Mouse (Mus musculus) hindbrain, embryonic 11.5 days (tissue): ENCODE measurements at regions not wholly inside any gene's neighbourhood (a gene's known extent, or its start where the extent isn't known, plus 50 kb on each side); places are given as distances from the start of the nearest gene placed in this dataset.

Experiments
- ATAC-seq: fragments of 200-750 bp; cut with Nextera tagmentation; 2 replicates; pipeline ENCODE4 v1.8.0; 2017; ENCODE audit warnings: mild to moderate bottlenecking, moderate TSS enrichment, moderate library complexity; ENCODE audit not compliant: low FRiP score
- DNase-seq: peaks from one replicate; pipeline ENCODE4 v3.0.0-alpha.2; 2015; ENCODE audit warnings: low spot score
- H3K27ac ChIP-seq: fragments of 300-500 bp; sonication (generic); 2 replicates; pipeline ENCODE4 v1.5.1; 2014; ENCODE audit warnings: mild to moderate bottlenecking, low read depth, low read length
- H3K27me3 ChIP-seq: fragments of 300-500 bp; sonication (generic); 2 replicates; pipeline ENCODE4 v1.6.1; 2014; ENCODE audit warnings: mild to moderate bottlenecking, low read length, moderate library complexity, mixed read lengths; ENCODE audit not compliant: control insufficient read depth, insufficient read depth
- H3K36me3 ChIP-seq: fragments of 300-500 bp; sonication (generic); 2 replicates; pipeline ENCODE4 v1.6.1; 2014; ENCODE audit warnings: mild to moderate bottlenecking, low read length, moderate library complexity, mixed read lengths; ENCODE audit not compliant: control insufficient read depth, insufficient read depth
- H3K4me1 ChIP-seq: fragments of 300-500 bp; sonication (generic); replicated peaks from 2 replicates; pipeline ENCODE4 v1.6.1; 2014; ENCODE audit warnings: low read length, mixed read lengths; ENCODE audit not compliant: control insufficient read depth, insufficient read depth
- H3K4me2 ChIP-seq: fragments of 300-500 bp; sonication (generic); replicated peaks from 2 replicates; pipeline ENCODE4 v1.6.1; 2014; ENCODE audit warnings: mild to moderate bottlenecking, low read depth, low read length
- H3K4me3 ChIP-seq: fragments of 300-500 bp; sonication (generic); 2 replicates; pipeline ENCODE4 v1.5.1; 2014; ENCODE audit warnings: low read depth, low read length
- H3K9ac ChIP-seq: fragments of 300-500 bp; sonication (generic); 2 replicates; pipeline ENCODE4 v1.6.1; 2014; ENCODE audit warnings: low read depth, low read length
- H3K9me3 ChIP-seq: fragments of 300-500 bp; sonication (generic); 2 replicates; pipeline ENCODE4 v1.6.1; 2016; ENCODE audit warnings: low read length; ENCODE audit not compliant: control insufficient read depth
- WGBS: fragments of 180-500 bp; shearing (Covaris S2); extraction: QIAGEN DNeasy Blood & Tissue Kit; methylation state at CpG from one replicate; pipeline ENCODE4 v1.1.7; 2014; 5-methylcytosine and 5-hydroxymethylcytosine counted together

DNA sequence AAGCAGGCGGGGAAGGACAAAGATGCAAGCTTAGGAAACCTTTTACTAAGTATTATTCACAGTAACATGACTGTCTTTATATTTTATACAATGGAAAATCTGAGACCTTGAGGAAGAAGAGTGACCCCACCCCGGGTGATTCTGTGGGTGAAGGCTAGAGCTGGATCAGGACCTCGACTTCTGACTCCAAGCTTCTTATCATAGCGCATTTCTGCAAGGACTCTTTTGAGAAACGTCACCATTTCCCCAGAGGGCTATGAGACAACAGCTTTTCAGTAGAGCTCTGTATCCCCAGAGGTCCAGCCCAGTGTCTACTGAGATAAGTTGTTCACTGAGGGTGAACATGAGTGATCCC is 69.0 kb downstream of the Rpusd4 start:
- Histone ChIP-seq H3K4me3 (no peak overlapping the region), H3K27me3 (peaks cover 46% of the 10 kb centered on the region)

DNA sequence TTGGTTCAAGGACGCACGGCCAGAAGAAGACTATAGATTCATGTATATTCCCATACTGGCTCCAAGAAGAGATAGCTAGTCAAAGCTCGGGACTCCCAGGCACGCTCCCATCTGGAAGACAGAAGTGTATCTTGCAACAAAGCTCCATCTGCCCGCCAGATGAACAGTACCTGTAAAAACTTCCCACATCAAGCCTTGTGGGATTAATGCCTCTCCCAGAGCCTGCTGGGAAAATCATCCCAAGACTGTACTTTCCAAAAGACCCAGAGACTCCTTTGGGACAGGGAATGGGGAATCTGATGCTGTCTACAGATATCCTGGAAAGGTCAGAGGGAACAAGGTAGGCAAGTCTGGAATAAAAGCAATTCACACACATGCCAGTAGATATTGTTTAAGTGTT is 71.2 kb downstream of the Rpusd4 start:
- Histone ChIP-seq H3K4me1 (peaks cover 7% of the 10 kb centered on the region; the same call in 1 of the 2 replicates), H3K4me3 (no peak overlapping the region), H3K9me3 (no peaks in the 10 kb centered on the region), H3K27me3 (peaks cover 28% of the 10 kb centered on the region), H3K36me3 (no peaks in the 10 kb centered on the region), H3K9ac (no peak overlapping the region), H3K27ac (no peak overlapping the region), H3K4me2 (no peak overlapping the region)
- ATAC-seq (no peak), DNase-seq (no peak)
- 79% methylated on average over 5 of the region's 5 CpGs for WGBS

More for the DNA sequence above, 69.0 kb downstream of the Rpusd4 start:
- DNase-seq (no peak), ATAC-seq (no peak)
- Histone ChIP-seq H3K9me3 (no peaks in the 10 kb centered on the region), H3K27ac (no peak overlapping the region), H3K4me2 (no peak overlapping the region), H3K4me1 (peaks cover 16% of the 10 kb centered on the region), H3K9ac (no peak overlapping the region), H3K36me3 (no peaks in the 10 kb centered on the region)
- 78% methylated on average over 5 of the region's 5 CpGs for WGBS

DNA sequence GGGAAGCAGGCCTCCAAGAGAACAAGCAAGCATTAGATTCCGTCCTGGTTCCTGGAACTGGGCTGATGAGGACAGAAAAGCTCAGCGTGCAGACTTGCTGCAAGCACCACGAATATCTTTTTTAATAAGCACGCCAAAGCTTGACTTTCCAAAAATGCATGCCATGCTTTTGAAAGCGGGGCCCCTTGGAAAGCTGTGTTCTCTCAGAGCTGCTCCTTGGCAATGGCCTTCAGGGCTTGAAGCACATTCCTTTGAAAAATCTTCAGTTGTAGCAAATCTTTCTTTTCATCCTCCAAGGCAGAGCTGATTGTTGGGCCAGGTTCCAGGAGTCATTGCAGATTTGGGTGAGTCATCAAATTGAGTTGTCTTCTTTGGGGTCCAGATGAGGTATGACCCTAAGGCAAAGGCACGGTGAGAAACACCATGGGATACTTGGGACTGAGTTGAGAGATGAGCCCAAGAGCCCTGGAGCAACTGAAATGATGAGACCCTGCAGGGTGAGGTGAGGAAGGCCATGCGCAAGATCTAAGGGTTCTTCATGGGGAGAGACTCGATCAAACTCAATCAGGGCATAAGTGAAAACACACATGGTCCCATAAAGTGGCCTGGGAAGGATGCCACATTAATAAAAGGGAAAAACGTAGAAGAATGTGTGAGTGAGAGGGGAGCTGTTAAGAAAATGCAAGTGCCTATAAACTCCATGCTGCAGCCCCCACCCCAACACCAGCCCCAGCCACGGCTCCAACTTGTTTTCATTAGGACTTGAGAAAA is 72.0 kb downstream of the Rpusd4 start:
- 75% methylated on average over 10 of the region's 10 CpGs for WGBS
- ATAC-seq = no peak
- Histone ChIP-seq H3K4me1 (peaks cover 7% of the 10 kb centered on the region; the same call in 1 of the 2 replicates), H3K36me3 (no peaks in the 10 kb centered on the region), H3K4me3 (no peak overlapping the region), H3K27ac (no peak overlapping the region), H3K4me2 (no peak overlapping the region), H3K9me3 (no peaks in the 10 kb centered on the region), H3K9ac (no peak overlapping the region), H3K27me3 (peaks cover 22% of the 10 kb centered on the region)
- DNase-seq = no peak

DNA sequence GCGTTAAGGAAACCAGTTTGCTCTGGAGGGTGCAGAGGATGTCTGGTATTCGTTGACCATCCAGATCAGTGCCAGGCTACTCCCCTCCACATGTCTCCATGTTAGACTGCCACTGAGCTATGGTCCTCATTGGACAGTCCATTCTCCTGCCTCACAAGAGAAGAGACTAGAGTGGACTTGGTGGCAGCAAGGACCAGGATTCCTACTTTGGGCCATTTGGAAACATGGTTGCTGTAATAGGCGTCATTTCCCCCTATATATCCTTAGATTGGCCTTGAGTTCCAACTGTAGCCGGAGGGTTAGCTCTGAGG is 72.6 kb downstream of the Rpusd4 start:
- no peak for ATAC-seq
- Histone ChIP-seq H3K27me3 (peaks cover 17% of the 10 kb centered on the region), H3K36me3 (no peaks in the 10 kb centered on the region), H3K9ac (no peak overlapping the region), H3K4me3 (no peak overlapping the region), H3K4me2 (no peak overlapping the region), H3K9me3 (no peaks in the 10 kb centered on the region), H3K27ac (no peak overlapping the region), H3K4me1 (peaks cover 7% of the 10 kb centered on the region; the same call in 1 of the 2 replicates)
- no peak for DNase-seq
- WGBS = 84% methylated on average over 4 of the region's 4 CpGs

DNA sequence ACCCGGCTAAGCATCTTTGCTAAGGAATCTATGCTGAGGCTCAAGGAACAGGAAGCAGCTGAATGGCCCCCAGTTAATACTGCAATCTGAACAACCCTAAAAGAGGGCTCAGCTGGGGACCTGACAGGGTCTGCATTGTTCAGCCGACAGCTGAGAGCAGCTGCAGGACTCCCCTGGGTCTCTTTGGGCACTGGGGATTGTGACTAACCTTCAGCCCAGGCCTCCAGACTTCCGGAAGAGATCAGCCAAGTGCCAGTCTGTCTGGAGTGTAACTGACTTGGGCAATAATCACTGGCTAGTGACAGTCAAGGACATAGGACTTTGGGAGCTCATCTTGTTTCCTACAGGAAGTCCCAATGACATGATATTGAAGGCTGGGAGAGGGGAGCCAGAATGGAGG is 73.1 kb downstream of the Rpusd4 start:
- Histone ChIP-seq H3K27me3 (peaks cover 16% of the 10 kb centered on the region), H3K27ac (no peak overlapping the region), H3K4me3 (no peak overlapping the region), H3K9me3 (no peaks in the 10 kb centered on the region), H3K36me3 (no peaks in the 10 kb centered on the region), H3K9ac (no peak overlapping the region), H3K4me1 (peaks cover 7% of the 10 kb centered on the region; the same call in 1 of the 2 replicates), H3K4me2 (no peak overlapping the region)
- ATAC-seq (no peak), DNase-seq (no peak)
- WGBS = 27% methylated on average over 3 of the region's 3 CpGs

DNA sequence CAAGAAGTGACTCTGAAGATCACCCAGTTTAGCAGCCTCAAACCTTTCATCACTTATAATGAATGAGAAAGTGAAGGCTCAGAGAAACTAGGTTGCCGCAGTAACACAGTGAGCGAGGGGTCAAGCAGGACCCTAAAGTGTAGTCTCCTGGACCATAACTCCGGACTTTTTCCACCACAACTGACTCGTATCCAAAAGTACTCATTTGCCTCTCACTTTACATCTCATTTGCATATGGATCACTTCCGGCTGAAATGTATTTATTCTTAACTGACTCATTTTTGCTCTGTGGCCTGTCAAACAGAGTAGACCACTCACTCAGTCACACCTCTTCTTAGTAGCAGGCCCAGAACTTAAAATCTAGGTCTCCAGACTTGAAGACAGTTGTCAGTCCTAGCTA is 73.7 kb downstream of the Rpusd4 start:
- WGBS = 83% methylated on average over 5 of the region's 5 CpGs

DNA sequence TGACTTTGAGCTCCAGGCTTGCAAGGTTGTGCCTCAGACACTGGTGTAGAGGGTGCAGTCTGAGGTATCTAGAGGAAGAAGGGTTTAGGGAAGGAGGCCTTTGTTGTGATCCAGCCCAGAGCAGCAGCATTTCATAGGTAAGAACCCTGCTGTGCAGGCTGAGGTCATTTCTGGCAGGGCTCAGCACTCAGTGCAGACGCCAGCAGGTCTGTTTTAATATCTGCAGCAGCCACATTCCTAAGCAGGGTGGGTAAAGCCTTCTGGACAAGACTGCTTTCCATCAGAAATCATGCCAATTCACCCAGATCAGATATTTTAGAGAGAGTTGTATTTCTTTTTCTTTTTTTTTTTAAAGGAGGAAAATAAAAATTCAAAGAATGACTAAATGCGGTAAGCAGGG is 74.8 kb downstream of the Rpusd4 start:
- WGBS = 57% methylated on average over 2 of the region's 2 CpGs
- no peak for DNase-seq

More for the DNA sequence above, 73.7 kb downstream of the Rpusd4 start:
- Histone ChIP-seq H3K27me3 (peaks cover 10% of the 10 kb centered on the region; the same call in 1 of the 2 replicates), H3K36me3 (no peaks in the 10 kb centered on the region), H3K9me3 (no peaks in the 10 kb centered on the region), H3K4me1 (peaks cover 4% of the 10 kb centered on the region; the same call in 1 of the 2 replicates), H3K9ac (no peak overlapping the region), H3K27ac (no peak overlapping the region), H3K4me2 (no peak overlapping the region), H3K4me3 (no peak overlapping the region)
- no peak for ATAC-seq
- no peak for DNase-seq

DNA sequence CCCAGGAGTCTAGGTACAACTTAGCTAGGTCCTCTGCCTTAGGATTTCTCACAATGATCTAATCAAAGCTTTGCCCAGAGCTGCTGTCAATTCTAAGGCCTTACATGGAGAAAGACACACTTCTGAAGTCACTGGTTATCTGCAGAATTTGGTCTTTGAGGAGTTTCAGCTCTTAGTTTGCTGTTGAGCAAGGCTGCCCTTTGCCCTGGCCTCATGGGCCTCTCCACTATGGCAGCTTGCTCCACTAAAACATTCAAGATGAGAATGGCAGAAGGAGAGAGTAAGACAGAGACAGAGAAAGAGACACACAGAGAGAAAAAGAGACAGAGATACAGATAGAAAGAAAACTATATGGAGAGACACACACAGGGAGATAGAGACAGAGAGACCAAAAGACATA is 75.7 kb downstream of the Rpusd4 start:
- Histone ChIP-seq H3K9ac (no peak overlapping the region), H3K4me1 (peaks cover 3% of the 10 kb centered on the region; the same call in 1 of the 2 replicates), H3K27me3 (peaks cover 7% of the 10 kb centered on the region; the same call in 1 of the 2 replicates), H3K36me3 (no peaks in the 10 kb centered on the region), H3K27ac (no peak overlapping the region), H3K4me3 (no peak overlapping the region), H3K4me2 (no peak overlapping the region), H3K9me3 (no peaks in the 10 kb centered on the region)
- no peak for ATAC-seq
- no peak for DNase-seq

More for the DNA sequence above, 74.8 kb downstream of the Rpusd4 start:
- Histone ChIP-seq H3K4me1 (peaks cover 3% of the 10 kb centered on the region; the same call in 1 of the 2 replicates), H3K4me3 (no peak overlapping the region), H3K9ac (no peak overlapping the region), H3K4me2 (no peak overlapping the region), H3K36me3 (no peaks in the 10 kb centered on the region), H3K27ac (no peak overlapping the region), H3K9me3 (no peaks in the 10 kb centered on the region), H3K27me3 (peaks cover 7% of the 10 kb centered on the region; the same call in 1 of the 2 replicates)
- ATAC-seq = no peak

DNA sequence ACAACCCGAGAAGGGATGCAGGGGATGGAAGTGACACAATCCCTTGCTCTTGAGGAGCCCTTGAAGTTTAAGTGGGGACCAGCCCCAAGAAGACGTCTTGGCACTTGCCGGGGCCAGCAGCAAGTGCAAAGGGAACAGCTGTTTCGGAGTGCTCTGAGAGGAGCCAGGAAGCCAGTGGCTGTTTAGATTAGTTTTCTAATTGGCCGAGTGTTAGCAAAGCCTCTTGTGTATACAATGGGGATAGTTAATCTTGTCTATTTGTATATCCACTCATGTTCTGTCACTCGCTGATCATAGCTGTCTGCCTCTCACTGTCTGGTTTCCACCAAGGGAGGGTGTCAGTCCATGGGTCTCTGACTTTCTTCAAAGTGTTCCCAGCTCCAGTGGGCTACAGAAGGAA is 76.6 kb upstream of the Cdon start:
- Histone ChIP-seq H3K9ac (no peak overlapping the region), H3K27me3 (peaks cover 4% of the 10 kb centered on the region; the same call in 1 of the 2 replicates), H3K4me1 (peaks cover 3% of the 10 kb centered on the region; the same call in 1 of the 2 replicates), H3K36me3 (no peaks in the 10 kb centered on the region), H3K9me3 (no peaks in the 10 kb centered on the region), H3K27ac (no peak overlapping the region), H3K4me2 (no peak overlapping the region), H3K4me3 (no peak overlapping the region)
- no peak for DNase-seq
- no peak for ATAC-seq
- 71% methylated on average over 6 of the region's 6 CpGs for WGBS
